Mouse (Mus musculus): ENCODE measurements around the gene Kctd11. TPM values are rescaled to one million over a fixed set of nuclear protein-coding genes. Genes with fewer than 3 reads are reported as not detected.
"Not testable (repeated sequence)": the region's sequence is repeated elsewhere in the genome, so short reads cannot be mapped to it uniquely, and the experiment has no call there.

Gene Kctd11
- polyA plus RNA-seq, 1 experiment from 2014 or later, result 9.4 TPM

GRCm38 (mm10) chr11:69918118-69918517 is 36.9 kb upstream of the Kctd11 start:
- H3K4me3 ChIP-seq (replicated peaks), result no peak overlapping the region
- WGBS, result 82% methylated on average over 5 of the region's 5 CpGs
- H3K4me2 ChIP-seq, result no peak overlapping the region
- H3K27ac ChIP-seq, result no peak overlapping the region
- H3K4me1 ChIP-seq, result peaks cover 60% of the 10 kb centered on the region
- H3K9me3 ChIP-seq (replicated peaks), result no peaks in the 10 kb centered on the region
- H3K36me3 ChIP-seq, result peaks cover 51% of the 10 kb centered on the region
- no peaks in the 10 kb centered on the region for H3K27me3 ChIP-seq
- H3K9ac ChIP-seq, result no peak overlapping the region
- no peak for ATAC-seq (replicated peaks; ENCODE audit: low FRiP score)

- Histone ChIP-seq H3K4me1 (peaks cover 62% of the 10 kb centered on the region), H3K27me3 (no peaks in the 10 kb centered on the region), H3K36me3 (peaks cover 57% of the 10 kb centered on the region), H3K9ac (no peak overlapping the region), H3K4me2 (no peak overlapping the region), H3K9me3 (replicated peaks) (no peaks in the 10 kb centered on the region), H3K27ac (no peak overlapping the region), H3K4me3 (replicated peaks) (no peak overlapping the region)
- 88% methylated on average over 8 of the region's 8 CpGs for WGBS
- ATAC-seq (replicated peaks; ENCODE audit: low FRiP score), result no peak
Observed at GRCm38 (mm10) chr11:69917379-69917948, 36.3 kb upstream of the Kctd11 start.

GRCm38 (mm10) chr11:69916652-69917378 is 35.6 kb upstream of the Kctd11 start:
- H3K27me3 ChIP-seq; H3K4me3 ChIP-seq (replicated peaks); ATAC-seq (replicated peaks; ENCODE audit: low FRiP score); H3K9ac ChIP-seq; H3K27ac ChIP-seq; H3K9me3 ChIP-seq (replicated peaks); H3K4me2 ChIP-seq: not testable (repeated sequence)
- H3K36me3 ChIP-seq, result peaks cover 64% of the 10 kb centered on the region
- 52% methylated on average over 7 of the region's 7 CpGs for WGBS
- peaks cover 58% of the 10 kb centered on the region for H3K4me1 ChIP-seq

GRCm38 (mm10) chr11:69915667-69916627 is 34.7 kb upstream of the Kctd11 start:
- Histone ChIP-seq H3K9ac (no peak overlapping the region), H3K4me2 (peak overlapping the region; percentile 87), H3K9me3 (replicated peaks) (no peaks in the 10 kb centered on the region), H3K27me3 (no peaks in the 10 kb centered on the region), H3K36me3 (peaks cover 72% of the 10 kb centered on the region), H3K27ac (no peak overlapping the region), H3K4me1 (peaks cover 58% of the 10 kb centered on the region), H3K4me3 (replicated peaks) (no peak overlapping the region; the same call in 1 of the 2 replicates)
- ATAC-seq (replicated peaks; ENCODE audit: low FRiP score), result no peak
- 60% methylated on average over 5 of the region's 5 CpGs for WGBS

GRCm38 (mm10) chr11:69914917-69915430 is 33.8 kb upstream of the Kctd11 start:
- Histone ChIP-seq H3K9ac (peak overlapping the region; percentile 76), H3K4me3 (replicated peaks) (peak overlapping the region; percentile 72), H3K4me2 (peak overlapping the region; percentile 87), H3K9me3 (replicated peaks) (no peaks in the 10 kb centered on the region), H3K27ac (no peak overlapping the region), H3K27me3 (no peaks in the 10 kb centered on the region), H3K36me3 (peaks cover 82% of the 10 kb centered on the region), H3K4me1 (peaks cover 58% of the 10 kb centered on the region)
- WGBS, result 38% methylated on average over 9 of the region's 9 CpGs
- ATAC-seq (replicated peaks; ENCODE audit: low FRiP score), result no peak

GRCm38 (mm10) chr11:69914372-69914764 is 33.2 kb upstream of the Kctd11 start:
- Histone ChIP-seq H3K36me3 (peaks cover 88% of the 10 kb centered on the region), H3K4me3 (replicated peaks) (peak overlapping the region; percentile 72), H3K27me3 (no peaks in the 10 kb centered on the region), H3K4me2 (peak overlapping the region; percentile 87), H3K9ac (peak overlapping the region; percentile 76), H3K9me3 (replicated peaks) (no peaks in the 10 kb centered on the region), H3K27ac (peak overlapping the region; percentile 93), H3K4me1 (peaks cover 53% of the 10 kb centered on the region)
- 3% methylated on average over 17 of the region's 17 CpGs for WGBS
- no peak for ATAC-seq (replicated peaks; ENCODE audit: low FRiP score)

- Histone ChIP-seq H3K36me3 (peaks cover 90% of the 10 kb centered on the region), H3K27ac (peak within 1 kb of the TSS; percentile 93), H3K4me3 (replicated peaks) (peak within 1 kb of the TSS; percentile 72), H3K4me2 (peak within 1 kb of the TSS; percentile 87), H3K9ac (peak within 1 kb of the TSS; percentile 76), H3K4me1 (peaks cover 47% of the 10 kb centered on the region), H3K9me3 (replicated peaks) (no peaks in the 10 kb centered on the region), H3K27me3 (no peaks in the 10 kb centered on the region)
- 1% methylated on average over 60 of the region's 61 CpGs for WGBS
- peak; percentile 90 for ATAC-seq (replicated peaks; ENCODE audit: low FRiP score)
Observed at GRCm38 (mm10) chr11:69913554-69914371, 32.6 kb upstream of the Kctd11 start, which contains the start of gene Gps2. Gene Gps2, plus strand, starts transcription at chr11:69913888.

- Histone ChIP-seq H3K4me1 (peaks cover 42% of the 10 kb centered on the region), H3K4me3 (replicated peaks) (peak overlapping the region; percentile 72), H3K9ac (peak overlapping the region; percentile 76), H3K36me3 (peaks cover 90% of the 10 kb centered on the region), H3K27me3 (no peaks in the 10 kb centered on the region), H3K9me3 (replicated peaks) (no peaks in the 10 kb centered on the region), H3K4me2 (peak overlapping the region; percentile 87), H3K27ac (peak overlapping the region; percentile 93; the same call in 1 of the 2 replicates)
- WGBS, result 75% methylated on average over 15 of the region's 15 CpGs
- no peak for ATAC-seq (replicated peaks; ENCODE audit: low FRiP score)
Observed at GRCm38 (mm10) chr11:69912716-69913530, 31.7 kb upstream of the Kctd11 start.

GRCm38 (mm10) chr11:69911701-69912100 is 30.5 kb upstream of the Kctd11 start:
- Histone ChIP-seq H3K9ac (no peak overlapping the region), H3K4me1 (peaks cover 34% of the 10 kb centered on the region), H3K4me2 (no peak overlapping the region), H3K27me3 (no peaks in the 10 kb centered on the region), H3K27ac (no peak overlapping the region), H3K36me3 (peaks cover 90% of the 10 kb centered on the region), H3K9me3 (replicated peaks) (no peaks in the 10 kb centered on the region), H3K4me3 (replicated peaks) (no peak overlapping the region)
- 92% methylated on average over 6 of the region's 6 CpGs for WGBS
- ATAC-seq (replicated peaks; ENCODE audit: low FRiP score), result no peak

GRCm38 (mm10) chr11:69910781-69911560 is 29.8 kb upstream of the Kctd11 start:
- no peaks in the 10 kb centered on the region for H3K27me3 ChIP-seq
- H3K4me2 ChIP-seq, result no peak overlapping the region
- no peaks in the 10 kb centered on the region for H3K9me3 ChIP-seq (replicated peaks)
- no peak overlapping the region for H3K4me3 ChIP-seq (replicated peaks)
- 90% methylated on average over 17 of the region's 17 CpGs for WGBS
- H3K4me1 ChIP-seq, result peaks cover 29% of the 10 kb centered on the region
- H3K36me3 ChIP-seq, result peaks cover 90% of the 10 kb centered on the region
- H3K9ac ChIP-seq, result no peak overlapping the region
- ATAC-seq (replicated peaks; ENCODE audit: low FRiP score), result no peak
- H3K27ac ChIP-seq, result no peak overlapping the region
